Mouse (Mus musculus) neural tube, embryonic 12.5 days (tissue): Measurements from ENCODE around the gene Rbm19. TPM values are rescaled to one million over a fixed set of nuclear protein-coding genes. Genes with fewer than 3 reads are reported as not detected.
A peak's percentile ranks its signal among the peaks of the same experiment; 100 is the strongest.

Source experiments
- ATAC-seq: fragments of 200-750 bp; cut with Nextera tagmentation; 2 replicates; pipeline ENCODE4 v1.8.0; 2017; ENCODE audit warnings: low read depth, mild to moderate bottlenecking, moderate TSS enrichment, moderate library complexity; ENCODE audit not compliant: low FRiP score
- H3K27ac ChIP-seq: fragments of 300-500 bp; sonication (generic); 2 replicates; pipeline ENCODE4 v1.5.1; 2016
- H3K27me3 ChIP-seq: fragments of 300-500 bp; sonication (generic); replicated peaks from 2 replicates; pipeline ENCODE4 v1.6.1; 2016; ENCODE audit warnings: mild to moderate bottlenecking
- H3K36me3 ChIP-seq: fragments of 300-500 bp; sonication (generic); 2 replicates; pipeline ENCODE4 v1.6.1; 2016; ENCODE audit warnings: mild to moderate bottlenecking
- H3K4me1 ChIP-seq: fragments of 300-500 bp; sonication (generic); 2 replicates; pipeline ENCODE4 v1.6.1; 2016
- H3K4me2 ChIP-seq: fragments of 300-500 bp; sonication (generic); replicated peaks from 2 replicates; pipeline ENCODE4 v1.6.1; 2016; ENCODE audit warnings: mild to moderate bottlenecking
- H3K4me3 ChIP-seq: fragments of 300-500 bp; sonication (generic); 2 replicates; pipeline ENCODE4 v1.5.1; 2016
- H3K9ac ChIP-seq: fragments of 300-500 bp; sonication (generic); 2 replicates; pipeline ENCODE4 v1.6.1; 2016; ENCODE audit warnings: mild to moderate bottlenecking
- H3K9me3 ChIP-seq: fragments of 300-500 bp; sonication (generic); 2 replicates; pipeline ENCODE4 v1.6.1; 2016; ENCODE audit warnings: mild to moderate bottlenecking
- WGBS: fragments of 180-500 bp; shearing (Covaris S2); methylation state at CpG from one replicate; pipeline ENCODE4 v1.1.7; 2016; 5-methylcytosine and 5-hydroxymethylcytosine counted together
- polyA plus RNA-seq: library from polyadenylated mRNA; unstranded; fragments of >200 nt; fragmentation: Nextera tagmentation; extraction: Ambion mirVana; gene quantifications from 2 replicates; pipeline ENCODE4 v1.2.1, GENCODE M21; 2016

Rbm19 gene
- polyA plus RNA-seq, 1 experiment from 2014 or later, result 27.4 TPM

DNA sequence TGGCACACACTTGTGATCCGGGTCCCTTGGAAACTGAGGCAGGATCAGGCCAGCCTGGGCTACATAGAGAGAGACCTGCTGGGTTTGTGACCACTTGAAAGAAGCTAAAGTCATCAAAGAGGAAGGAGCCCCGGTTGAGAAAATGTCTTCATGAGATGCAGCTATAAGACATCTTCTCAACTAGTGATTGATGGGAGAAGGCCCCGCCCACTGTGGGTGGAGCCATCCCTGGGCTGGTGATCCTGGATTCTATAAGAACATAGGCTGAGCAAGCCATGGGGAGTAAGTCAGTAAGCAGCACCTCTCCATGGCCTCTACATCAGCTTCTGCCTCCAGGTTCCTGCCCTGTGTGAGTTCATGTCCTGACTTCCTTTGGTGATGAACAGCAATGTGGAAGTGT, 98.2 kb downstream of the Rbm19 start:
- Histone ChIP-seq H3K4me2 (no peak overlapping the region), H3K9me3 (no peaks in the 10 kb centered on the region), H3K27ac (no peak overlapping the region), H3K4me1 (peaks cover 24% of the 10 kb centered on the region), H3K27me3 (0 out of 2 replicates have a peak, but pooled peaks cover 4% of the 10 kb centered on the region), H3K36me3 (no peaks in the 10 kb centered on the region), H3K9ac (no peak overlapping the region), H3K4me3 (no peak overlapping the region)
- WGBS, result 71% methylated on average over 3 of the region's 3 CpGs
- no peak for ATAC-seq

DNA sequence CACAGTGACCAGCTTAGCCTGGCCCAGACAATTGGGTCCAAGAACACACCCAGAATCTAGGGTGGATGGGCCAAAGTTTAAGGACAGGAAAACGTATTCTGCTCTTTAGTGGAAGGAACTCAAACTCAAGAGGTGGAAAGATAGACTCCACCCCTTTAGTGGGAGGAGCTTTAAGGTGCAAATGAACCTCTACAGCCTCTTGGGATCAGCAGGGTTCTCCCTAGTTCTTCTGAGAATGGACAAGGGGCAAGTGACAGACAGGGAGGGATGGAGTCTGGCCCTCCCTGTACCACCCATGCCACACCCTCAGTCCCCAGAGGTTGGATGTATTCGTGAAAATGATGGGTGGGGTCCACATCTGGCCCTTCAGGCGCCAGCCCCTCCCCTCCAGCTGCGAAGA, 105.0 kb downstream of the Rbm19 start:
- Histone ChIP-seq H3K4me3 (no peak overlapping the region), H3K9ac (no peak overlapping the region), H3K9me3 (no peaks in the 10 kb centered on the region), H3K4me2 (no peak overlapping the region), H3K36me3 (no peaks in the 10 kb centered on the region), H3K27ac (no peak overlapping the region), H3K4me1 (peaks cover 14% of the 10 kb centered on the region), H3K27me3 (peaks cover 13% of the 10 kb centered on the region; the same call in 1 of the 2 replicates)
- ATAC-seq, result no peak
- WGBS, result 21% methylated on average over 4 of the region's 4 CpGs

DNA sequence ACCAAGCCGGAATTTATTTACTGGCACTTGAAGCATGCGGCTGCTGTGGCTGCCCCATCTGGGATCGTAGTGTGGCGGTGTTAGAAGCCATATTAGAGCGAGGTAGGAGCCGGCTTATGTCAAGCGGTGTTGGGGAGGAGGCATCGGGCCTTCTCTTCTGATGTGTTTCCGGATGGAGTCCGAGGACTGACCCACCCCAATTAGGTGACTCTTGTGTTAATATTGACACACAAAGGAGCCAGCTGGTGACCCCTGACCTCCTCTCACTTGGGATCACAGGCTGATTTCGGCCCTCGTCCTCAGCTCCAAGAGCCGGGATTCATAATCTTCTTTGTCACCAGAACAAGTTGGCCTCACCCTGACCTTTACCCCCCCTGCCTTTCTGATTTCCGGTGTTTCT, 109.1 kb downstream of the Rbm19 start:
- WGBS, result 16% methylated on average over 14 of the region's 14 CpGs
- Histone ChIP-seq H3K9ac (no peak overlapping the region), H3K27me3 (peaks cover 18% of the 10 kb centered on the region)

DNA sequence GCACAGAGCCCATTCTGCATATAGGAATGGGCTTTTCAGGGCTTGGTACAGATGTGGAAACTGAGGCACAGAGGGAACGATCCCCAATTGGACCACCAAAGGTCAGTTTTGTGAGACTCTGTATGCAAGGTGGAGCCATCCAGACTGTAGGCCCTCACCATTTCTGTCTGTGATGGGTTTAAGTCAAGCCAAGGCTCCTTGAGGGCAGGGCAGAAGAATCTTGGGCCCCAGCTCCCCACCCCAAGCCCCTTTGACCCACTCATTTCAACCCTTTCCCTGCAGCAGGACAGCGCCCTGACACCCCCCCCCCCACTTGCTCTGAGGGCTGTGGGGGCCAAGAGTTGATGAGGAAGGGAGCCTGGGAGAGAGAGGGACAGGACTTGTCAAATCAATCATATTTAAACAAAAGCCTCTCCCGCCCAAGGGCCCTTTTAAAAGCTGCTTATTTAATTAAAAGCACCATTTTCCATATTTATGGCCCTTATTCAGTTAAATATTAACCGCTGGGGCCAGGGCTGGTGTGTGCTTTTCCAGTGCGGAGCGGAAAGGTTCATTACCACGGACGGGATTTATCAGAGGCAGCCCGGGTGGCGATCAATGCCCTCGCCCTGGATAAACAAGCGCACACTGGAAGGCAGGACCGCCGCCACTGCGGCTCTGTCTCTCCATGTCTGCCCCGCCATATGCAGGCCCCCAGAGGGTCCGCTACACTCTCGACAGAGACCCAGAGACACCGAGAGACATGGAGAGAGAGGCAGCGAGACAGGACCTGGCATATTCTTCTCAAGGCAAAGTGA, 112.5 kb downstream of the Rbm19 start:
- ATAC-seq, result no peak
- Histone ChIP-seq H3K4me2 (peak overlapping the region; percentile 27; the same call in 1 of the 2 replicates), H3K4me3 (no peak overlapping the region), H3K4me1 (peaks cover 42% of the 10 kb centered on the region), H3K27me3 (peaks cover 11% of the 10 kb centered on the region), H3K36me3 (no peaks in the 10 kb centered on the region), H3K27ac (no peak overlapping the region), H3K9ac (no peak overlapping the region), H3K9me3 (no peaks in the 10 kb centered on the region)
- 25% methylated on average over 20 of the region's 20 CpGs for WGBS

More for the DNA sequence above, 109.1 kb downstream of the Rbm19 start:
- peaks cover 24% of the 10 kb centered on the region for H3K4me1 ChIP-seq
- ATAC-seq, result no peak
- no peak overlapping the region for H3K4me2 ChIP-seq
- H3K9me3 ChIP-seq, result no peaks in the 10 kb centered on the region
- H3K36me3 ChIP-seq, result no peaks in the 10 kb centered on the region
- no peak overlapping the region for H3K4me3 ChIP-seq
- no peak overlapping the region for H3K27ac ChIP-seq

DNA sequence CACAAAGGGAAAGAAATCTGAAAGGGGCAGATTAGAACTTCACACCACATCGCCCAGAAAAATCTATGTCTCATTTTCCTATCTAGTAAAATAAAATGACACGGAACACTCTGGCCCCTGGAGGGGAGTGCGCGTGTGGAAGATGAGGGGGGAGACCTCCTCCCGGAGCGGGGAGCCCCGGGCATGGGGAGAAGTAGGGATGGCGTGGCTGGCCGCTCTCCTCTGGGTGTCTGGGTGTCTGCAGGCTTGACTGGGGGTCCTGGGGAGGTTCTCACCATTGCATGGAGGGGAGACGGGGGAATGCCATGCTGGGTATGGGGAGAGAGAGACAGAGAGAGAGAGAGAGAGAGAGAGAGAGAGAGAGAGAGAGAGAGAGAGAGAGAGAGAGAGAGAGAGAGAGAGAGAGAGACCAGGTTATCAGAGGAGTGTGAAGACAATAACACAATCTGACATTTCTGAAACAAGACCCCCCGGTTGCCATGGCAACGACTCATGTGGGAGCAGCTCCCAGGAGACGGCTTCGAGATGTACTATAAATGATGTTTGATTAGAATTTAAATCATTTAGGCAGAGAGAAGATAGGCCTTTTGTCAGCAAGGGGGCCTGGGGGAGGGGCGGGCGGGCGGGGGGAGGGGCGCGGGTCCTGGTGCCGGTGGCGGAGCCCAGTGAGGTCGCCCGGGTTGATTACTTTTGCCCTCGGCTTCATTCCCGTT, 115.3 kb downstream of the Rbm19 start:
- H3K9ac ChIP-seq, result peak overlapping the region; percentile 46
- H3K36me3 ChIP-seq, result no peaks in the 10 kb centered on the region
- H3K4me3 ChIP-seq, result peak overlapping the region; percentile 2; the same call in 1 of the 2 replicates
- H3K27me3 ChIP-seq, result peaks cover 11% of the 10 kb centered on the region; the same call in 1 of the 2 replicates
- H3K4me1 ChIP-seq, result peaks cover 37% of the 10 kb centered on the region
- peak; percentile 62 for ATAC-seq
- H3K27ac ChIP-seq, result peak overlapping the region; percentile 87
- 4% methylated on average over 25 of the region's 25 CpGs for WGBS
- no peaks in the 10 kb centered on the region for H3K9me3 ChIP-seq
- H3K4me2 ChIP-seq, result peak overlapping the region; percentile 61

DNA sequence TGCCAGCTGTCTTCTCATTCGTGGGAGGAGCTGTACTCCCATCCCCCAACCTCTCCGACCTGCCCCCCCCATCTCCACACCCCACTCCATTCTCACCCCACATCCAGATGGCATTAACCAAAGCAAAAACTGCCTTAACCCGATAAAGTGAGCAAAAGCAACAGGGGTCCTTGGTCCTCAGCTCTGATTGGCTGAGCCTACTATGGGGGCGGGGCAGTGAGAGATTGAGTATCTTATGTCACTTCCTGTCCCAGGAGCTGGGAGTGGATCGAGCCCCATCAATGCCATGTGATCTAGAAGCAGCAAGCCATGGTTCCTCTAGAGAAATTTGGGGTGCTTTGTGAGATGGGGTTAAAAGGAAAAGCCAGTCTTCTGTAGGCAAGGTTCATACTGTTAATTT, 118.9 kb downstream of the Rbm19 start:
- WGBS, result 61% methylated on average over 5 of the region's 5 CpGs
- Histone ChIP-seq H3K4me3 (no peak overlapping the region), H3K4me2 (no peak overlapping the region), H3K36me3 (no peaks in the 10 kb centered on the region), H3K9ac (no peak overlapping the region), H3K27me3 (peaks cover 7% of the 10 kb centered on the region; the same call in 1 of the 2 replicates), H3K9me3 (no peaks in the 10 kb centered on the region), H3K4me1 (peaks cover 26% of the 10 kb centered on the region), H3K27ac (no peak overlapping the region)
- ATAC-seq, result no peak

DNA sequence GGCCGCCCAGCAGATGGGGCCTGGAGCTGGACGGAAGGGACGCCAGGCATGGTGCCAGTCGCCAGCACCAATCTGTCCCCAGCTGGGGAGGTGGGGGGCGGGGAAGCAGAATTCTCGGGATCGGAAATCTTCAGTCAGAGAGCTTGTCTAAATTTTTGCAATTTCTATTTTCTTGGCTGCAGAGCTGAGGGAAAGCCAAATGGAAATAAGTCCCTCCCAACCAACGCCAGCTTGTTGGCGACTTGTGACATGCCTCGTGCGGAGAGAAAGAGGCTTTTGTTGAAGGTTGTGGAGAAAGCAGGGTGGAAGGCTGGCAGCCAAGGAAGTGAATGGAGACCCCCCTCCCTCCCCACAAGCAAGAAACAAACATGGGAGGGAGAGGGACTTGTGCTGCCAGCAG, 119.3 kb downstream of the Rbm19 start:
- no peak overlapping the region for H3K27ac ChIP-seq

DNA sequence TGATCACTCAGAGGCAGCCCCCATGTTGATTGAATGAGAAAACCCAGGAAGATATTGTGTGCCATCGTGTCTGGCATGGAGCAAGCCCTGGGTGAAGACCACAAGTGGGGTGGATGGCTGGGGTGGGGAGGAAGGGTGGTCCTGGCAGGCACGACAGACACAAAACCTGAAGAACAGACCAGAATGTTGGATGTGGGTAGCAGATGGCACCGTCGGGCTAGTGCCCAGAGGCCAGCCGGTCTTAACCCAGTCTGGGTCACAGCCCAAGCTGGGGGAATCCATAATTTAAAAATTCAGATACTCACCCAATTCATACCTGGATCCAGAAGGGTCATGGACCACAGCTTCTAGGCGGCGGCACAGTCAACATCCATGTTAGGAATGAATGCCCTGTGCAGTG, 123.8 kb downstream of the Rbm19 start:
- H3K9me3 ChIP-seq, result no peaks in the 10 kb centered on the region
- no peak overlapping the region for H3K4me2 ChIP-seq
- H3K27me3 ChIP-seq, result no peaks in the 10 kb centered on the region; the same call in 1 of the 2 replicates
- peaks cover 5% of the 10 kb centered on the region; the same call in 1 of the 2 replicates for H3K4me1 ChIP-seq
- 93% methylated on average over 7 of the region's 7 CpGs for WGBS
- H3K27ac ChIP-seq, result no peak overlapping the region
- H3K9ac ChIP-seq, result no peak overlapping the region
- H3K36me3 ChIP-seq, result no peaks in the 10 kb centered on the region
- H3K4me3 ChIP-seq, result no peak overlapping the region
- no peak for ATAC-seq

More for the DNA sequence above, 119.3 kb downstream of the Rbm19 start:
- Histone ChIP-seq H3K4me3 (no peak overlapping the region), H3K4me1 (peaks cover 24% of the 10 kb centered on the region), H3K36me3 (no peaks in the 10 kb centered on the region), H3K9ac (no peak overlapping the region), H3K27me3 (peaks cover 3% of the 10 kb centered on the region; the same call in 1 of the 2 replicates), H3K9me3 (no peaks in the 10 kb centered on the region), H3K4me2 (no peak overlapping the region)
- ATAC-seq, result no peak
- 74% methylated on average over 11 of the region's 11 CpGs for WGBS

DNA sequence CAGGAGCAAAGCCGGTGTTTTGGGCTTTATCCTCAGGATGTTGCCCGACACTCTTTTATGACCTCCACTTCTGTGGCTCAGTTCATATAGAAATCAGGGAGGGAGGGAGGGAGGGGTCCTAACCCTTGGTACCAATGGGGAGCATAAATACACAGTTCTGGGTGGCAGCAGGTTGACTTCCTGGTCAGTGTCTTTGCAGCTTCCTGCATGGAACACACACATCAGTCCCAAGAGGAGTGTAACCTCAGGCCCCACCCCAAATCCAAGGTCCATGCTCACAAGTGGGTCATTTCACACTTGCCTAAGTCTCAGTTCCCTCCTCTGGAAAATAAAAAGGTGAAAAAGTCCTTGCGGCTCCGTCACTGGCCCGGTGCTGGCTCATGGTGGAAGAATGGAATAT, 129.1 kb downstream of the Rbm19 start:
- Histone ChIP-seq H3K9ac (no peak overlapping the region), H3K4me1 (peaks cover 5% of the 10 kb centered on the region; the same call in 1 of the 2 replicates), H3K9me3 (no peaks in the 10 kb centered on the region), H3K27ac (no peak overlapping the region), H3K27me3 (no peaks in the 10 kb centered on the region; the same call in 1 of the 2 replicates), H3K4me3 (no peak overlapping the region), H3K36me3 (no peaks in the 10 kb centered on the region), H3K4me2 (no peak overlapping the region)
- ATAC-seq, result no peak
- 73% methylated on average over 3 of the region's 5 CpGs for WGBS
